Mouse (Mus musculus): ENCODE data around the gene Foxn3.

Foxn3 gene

GRCm38 (mm10) chr12:99356660-99357059 is 206.7 kb downstream of the Foxn3 start:
- DNase-seq (ENCODE audit: low read depth, low spot score) = no peak

DNA sequence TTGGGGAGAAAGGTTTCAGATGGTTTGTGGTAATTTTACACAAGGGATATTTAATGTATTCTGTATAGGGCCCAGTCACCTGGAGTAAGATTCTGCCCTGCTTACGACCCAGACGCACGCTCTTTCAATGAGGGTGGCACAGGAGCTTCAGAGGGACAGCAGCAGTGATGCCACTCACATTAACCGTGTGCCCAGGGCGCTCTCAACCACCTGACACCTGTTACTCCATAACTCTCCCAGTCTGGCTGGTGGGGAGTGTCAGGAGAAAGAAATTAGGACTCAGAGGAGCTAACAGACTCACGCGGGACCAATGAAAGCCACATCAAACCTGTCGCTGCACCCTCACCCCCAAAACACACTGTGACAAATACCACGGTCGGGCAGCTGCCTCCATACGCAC is 209.7 kb downstream of the Foxn3 start:
- no peak for DNase-seq (ENCODE audit: low read depth, low spot score)

DNA sequence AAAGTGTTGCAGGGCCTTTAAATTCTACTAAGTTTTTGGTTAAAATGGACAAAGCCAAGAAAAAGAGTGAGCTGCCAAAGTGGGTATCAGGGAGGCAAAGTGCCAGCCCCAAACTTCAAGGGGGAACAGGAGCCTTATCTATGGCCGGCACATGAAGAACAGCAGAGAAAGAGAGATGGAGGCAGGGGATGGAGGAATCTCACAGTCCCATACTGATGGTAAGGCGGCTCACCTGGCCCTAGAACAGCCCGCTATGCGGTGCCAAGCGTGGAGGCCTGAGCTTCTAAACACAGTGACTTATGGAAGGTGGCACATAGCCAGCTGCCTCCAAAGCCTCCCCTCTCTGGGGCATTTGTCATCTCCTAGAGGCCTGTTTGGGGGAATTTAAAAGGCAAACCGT is 210.8 kb downstream of the Foxn3 start:
- no peak for DNase-seq (ENCODE audit: low read depth, low spot score)

GRCm38 (mm10) chr12:99352136-99352535 is 211.2 kb downstream of the Foxn3 start:
- no peak for DNase-seq (ENCODE audit: low read depth, low spot score)

DNA sequence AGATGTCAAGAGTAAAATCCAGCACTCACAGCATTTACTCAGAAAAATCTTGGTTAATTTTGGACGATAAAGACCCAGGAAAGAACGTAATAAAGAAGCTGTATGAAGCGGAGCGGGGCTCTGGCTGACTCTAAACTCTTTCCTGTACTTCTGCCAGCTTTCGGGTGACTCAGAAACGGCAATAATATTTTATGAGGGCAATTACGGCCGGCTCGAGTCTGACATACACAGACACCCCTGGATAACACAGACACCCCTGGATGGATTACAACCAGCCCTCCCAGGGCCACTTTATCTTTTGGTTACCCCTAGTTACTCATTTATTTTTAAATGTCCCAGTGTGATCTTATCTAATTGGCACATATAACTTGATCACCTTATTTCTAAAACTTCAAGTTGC is 211.7 kb downstream of the Foxn3 start:
- DNase-seq (ENCODE audit: low read depth, low spot score) = no peak

- DNase-seq (ENCODE audit: low read depth, low spot score) = no peak
These were observed 213.8 kb downstream of the Foxn3 start for GRCm38 (mm10) chr12:99349650-99349997.

- DNase-seq (ENCODE audit: low read depth, low spot score) = no peak
These were observed 214.3 kb downstream of the Foxn3 start for GRCm38 (mm10) chr12:99348940-99349649.

DNA sequence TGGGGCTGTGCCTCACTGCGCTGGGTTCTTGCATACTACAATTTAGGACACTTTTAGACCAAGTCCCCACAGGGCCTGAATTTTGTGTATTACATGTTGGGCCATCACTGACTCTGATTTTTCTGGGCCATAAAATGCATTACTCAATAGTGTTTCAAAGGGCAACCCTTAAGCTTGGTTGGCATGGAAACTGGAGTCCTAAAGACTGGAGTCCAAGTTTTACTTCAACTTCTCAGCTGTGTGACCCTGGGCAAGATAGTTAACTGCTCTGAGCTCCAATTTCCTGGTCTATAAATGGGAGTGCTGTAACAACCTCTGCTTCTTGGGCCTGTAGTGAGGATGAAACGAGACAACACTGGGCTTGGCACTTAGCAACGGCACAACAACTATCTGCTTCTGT is 215.9 kb downstream of the Foxn3 start:
- DNase-seq (ENCODE audit: low read depth, low spot score) = no peak

DNA sequence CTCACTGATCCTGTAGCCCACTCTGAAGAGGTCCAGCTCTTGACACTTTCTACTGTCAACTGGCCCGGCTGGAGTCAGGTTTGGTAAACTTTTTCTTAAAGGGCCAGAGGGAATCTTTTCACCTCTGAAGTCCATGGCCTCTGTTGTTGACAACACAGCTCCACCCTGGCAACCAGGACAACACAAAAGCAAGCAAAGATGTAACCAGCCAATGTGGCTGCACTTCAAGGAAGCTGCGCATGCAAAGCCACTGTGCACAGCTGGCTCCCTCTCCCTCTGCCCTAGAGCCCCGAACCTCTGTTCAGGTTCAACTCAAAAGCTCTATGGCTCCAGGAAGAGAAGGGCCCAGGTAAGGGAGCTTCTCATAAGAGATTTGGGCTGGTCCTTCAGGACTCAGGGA is 216.4 kb downstream of the Foxn3 start:
- DNase-seq (ENCODE audit: low read depth, low spot score) = no peak

GRCm38 (mm10) chr12:99345323-99345722 is 218.1 kb downstream of the Foxn3 start:
- DNase-seq (ENCODE audit: low read depth, low spot score) = no peak

DNA sequence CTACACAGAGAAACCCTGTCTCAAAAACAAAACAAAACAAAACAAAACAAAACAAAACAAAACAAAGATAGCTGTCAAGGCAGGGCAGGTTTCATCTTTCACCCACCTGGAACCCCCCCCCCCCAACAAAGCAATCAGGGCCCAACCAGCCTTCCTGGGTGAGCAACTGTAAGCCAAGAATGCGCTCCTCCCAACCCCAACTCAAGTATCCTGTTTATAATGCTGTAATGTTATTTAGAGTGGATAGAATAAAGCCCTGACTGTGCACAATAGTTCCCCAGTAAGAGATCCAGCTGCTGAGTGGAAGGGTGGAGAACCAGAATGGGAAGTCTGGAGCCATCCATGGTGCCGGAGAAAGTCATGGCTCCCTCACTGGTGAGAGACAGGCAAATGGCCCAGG is 220.0 kb downstream of the Foxn3 start:
- no peak for DNase-seq (ENCODE audit: low read depth, low spot score)

DNA sequence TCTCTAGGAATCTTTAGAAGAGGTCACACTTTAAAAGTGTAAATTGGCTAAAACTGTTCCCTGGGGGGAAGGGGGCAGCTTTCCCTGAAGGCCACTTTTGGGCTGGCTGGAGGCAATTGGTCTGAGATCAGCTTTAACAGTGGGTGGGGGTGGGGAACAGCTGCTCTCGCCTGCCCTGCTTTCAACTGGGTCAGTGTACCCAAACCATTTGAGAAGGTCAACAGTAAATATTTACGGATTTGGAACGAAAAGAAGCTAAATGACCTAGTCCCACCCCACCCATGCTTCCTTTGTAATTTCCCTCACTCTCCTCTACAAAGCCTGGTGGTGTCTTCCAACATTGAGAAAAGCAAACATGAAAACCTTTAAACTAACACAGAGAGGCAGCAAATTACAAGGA is 221.2 kb downstream of the Foxn3 start:
- no peak for DNase-seq (ENCODE audit: low read depth, low spot score)

DNA sequence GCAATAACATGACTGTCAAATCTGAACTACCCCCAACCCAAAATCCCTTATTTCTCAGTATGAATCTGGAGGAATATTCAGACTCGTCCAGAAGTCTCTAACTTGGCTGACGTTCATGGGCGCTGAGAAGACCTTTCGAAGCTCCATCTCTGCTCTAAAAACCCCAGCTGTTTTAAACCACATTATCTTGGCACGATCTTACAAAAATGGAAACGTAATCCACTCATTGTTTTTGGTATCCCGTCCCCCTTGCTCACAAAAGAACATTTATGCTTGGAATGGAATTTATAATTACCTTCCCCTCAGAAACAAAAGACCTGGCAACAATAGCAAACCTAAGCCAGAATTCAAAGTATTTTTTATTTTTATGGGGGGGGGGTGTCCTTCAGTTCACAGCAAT is 221.6 kb downstream of the Foxn3 start:
- no peak for DNase-seq (ENCODE audit: low read depth, low spot score)

- no peak for DNase-seq (ENCODE audit: low read depth, low spot score)
These were observed 222.8 kb downstream of the Foxn3 start for GRCm38 (mm10) chr12:99340418-99341182.

DNA sequence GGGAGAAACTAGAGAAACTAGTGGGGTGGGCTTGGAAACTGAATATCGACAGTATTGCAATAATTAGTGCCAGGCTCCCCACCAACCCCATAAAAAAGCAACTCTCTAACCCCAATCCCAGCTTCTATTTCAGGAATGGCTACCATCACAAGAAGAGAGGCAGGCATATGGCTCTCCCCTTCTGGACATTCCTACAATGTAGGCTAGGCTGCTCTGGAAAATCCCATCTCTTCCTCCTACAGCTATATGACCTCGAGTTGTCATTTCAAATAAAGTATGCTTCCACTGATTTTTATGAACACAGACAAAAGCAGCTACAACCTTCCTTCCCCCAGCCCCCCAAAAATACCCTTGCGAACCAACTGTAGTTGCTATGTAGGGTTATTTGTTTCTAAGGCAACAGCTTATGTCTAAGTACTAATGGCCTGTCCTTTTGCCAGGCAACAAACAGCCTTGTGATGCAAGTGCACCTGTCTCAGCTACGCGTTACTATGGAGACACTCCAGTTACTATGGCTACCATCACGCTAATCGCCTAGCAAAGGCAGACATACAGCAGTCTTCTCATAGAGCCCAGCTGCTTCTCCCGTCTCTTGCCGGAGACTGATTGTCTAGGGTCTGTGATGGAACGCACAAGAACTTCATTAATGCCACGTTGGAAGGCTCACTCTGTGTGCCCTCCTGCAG is 223.6 kb downstream of the Foxn3 start:
- peak; percentile 92 for DNase-seq (ENCODE audit: low read depth, low spot score)

DNA sequence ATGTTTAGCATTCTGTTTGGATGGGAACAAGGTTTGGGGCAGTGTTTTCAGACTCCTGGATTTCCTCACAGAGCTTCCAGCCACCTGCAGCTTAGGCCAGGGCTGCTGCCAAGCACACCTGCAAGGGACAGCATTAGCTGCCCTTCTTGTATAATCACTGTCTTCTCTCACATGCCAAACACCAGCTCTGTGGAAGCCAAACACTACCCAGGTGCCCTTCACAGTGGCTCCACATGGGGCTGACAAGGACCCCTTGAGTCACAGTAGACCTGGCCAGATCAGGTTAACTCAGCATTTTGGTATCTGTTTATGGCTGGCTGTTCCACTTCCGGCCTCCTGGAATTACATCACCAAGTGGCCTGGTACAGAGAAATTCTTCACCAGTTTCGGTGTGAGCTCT is 224.6 kb downstream of the Foxn3 start:
- DNase-seq (ENCODE audit: low read depth, low spot score) = no peak

- no peak for DNase-seq (ENCODE audit: low read depth, low spot score)
These were observed 226.3 kb downstream of the Foxn3 start for GRCm38 (mm10) chr12:99337171-99337435.

DNA sequence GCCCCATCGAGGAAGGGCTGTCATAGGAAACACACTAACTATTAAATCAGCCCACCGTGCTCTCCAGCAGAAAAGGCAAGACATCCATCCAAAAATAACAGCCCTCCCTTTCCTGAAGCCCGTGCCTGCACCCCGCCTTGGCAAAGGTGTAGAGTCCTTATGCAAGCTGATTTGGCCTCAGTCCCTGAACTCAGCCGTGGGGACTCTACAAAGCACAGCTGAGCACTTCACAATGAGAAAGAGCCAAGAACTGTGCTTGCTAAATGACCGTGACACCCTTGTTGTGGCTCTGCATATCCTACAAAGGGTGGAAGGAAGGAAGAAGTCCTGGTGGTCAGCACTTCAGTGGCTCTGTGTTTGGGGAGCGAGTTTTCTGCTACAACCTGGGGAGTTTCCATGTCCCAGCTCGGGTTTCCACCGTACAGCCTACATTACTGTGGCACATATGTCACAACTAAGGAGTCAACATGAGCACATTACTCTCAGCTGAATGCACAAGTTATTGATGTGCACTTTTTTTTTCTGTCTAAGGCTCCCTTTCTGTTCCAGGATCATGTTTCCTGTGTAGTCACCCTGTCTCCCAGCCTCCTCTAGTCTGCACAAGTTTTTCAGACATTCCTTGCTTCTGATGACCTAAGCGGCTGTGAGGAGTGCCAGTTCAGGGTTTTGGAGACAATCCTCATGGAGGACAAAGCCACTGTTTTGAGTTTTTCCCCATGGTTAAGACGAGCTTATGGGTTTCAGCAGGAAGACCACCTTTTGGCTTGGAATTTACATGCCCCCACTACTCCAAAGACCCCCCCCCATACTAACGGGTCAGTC is 226.8 kb downstream of the Foxn3 start:
- peak; percentile 65 for DNase-seq (ENCODE audit: low read depth, low spot score)

DNA sequence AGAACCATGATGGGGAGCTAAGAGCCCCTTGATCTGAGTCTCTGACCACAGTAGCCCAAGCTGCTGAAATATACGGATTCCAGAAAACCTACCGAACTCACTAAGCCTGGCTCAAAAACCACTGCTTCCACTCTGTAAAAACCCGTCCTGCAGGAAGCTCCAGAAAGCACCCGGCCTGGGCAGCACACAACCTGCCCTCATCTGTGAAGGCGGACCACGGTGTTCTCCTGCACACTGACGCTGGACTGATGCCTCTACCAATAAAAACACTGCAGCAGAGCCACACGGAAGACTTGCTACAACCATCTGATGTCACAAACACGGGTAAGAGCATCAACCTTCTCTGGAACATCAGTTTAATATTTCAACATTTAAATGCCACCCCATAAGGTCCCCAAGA is 227.8 kb downstream of the Foxn3 start:
- no peak for DNase-seq (ENCODE audit: low read depth, low spot score)

DNA sequence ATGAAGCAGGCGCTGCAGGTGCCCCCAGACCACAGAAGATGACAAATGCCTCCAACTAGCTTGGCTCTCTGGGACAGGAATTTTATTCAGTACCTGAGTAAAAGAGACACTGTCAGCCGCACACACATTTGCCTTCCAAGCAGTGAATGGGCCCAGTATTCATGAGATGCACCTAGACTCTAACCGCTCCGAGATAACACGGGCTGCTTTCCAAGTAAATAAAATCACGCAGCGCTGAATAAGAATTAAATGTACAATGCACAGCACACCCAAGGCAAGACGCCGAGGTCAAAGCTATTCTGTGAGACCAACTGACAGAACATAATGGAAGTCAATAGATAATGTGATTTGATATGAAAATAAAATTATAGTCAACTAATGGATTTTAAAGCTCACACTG is 229.4 kb downstream of the Foxn3 start:
- no peak for DNase-seq (ENCODE audit: low read depth, low spot score)

GRCm38 (mm10) chr12:99333304-99333968 is 229.9 kb downstream of the Foxn3 start:
- no peak for DNase-seq (ENCODE audit: low read depth, low spot score)
